Mouse (Mus musculus): ENCODE data around the gene Mien1. TPM values are rescaled to one million over a fixed set of nuclear protein-coding genes. Genes with fewer than 3 reads are reported as not detected.

Mien1 gene
- polyA plus RNA-seq, 1 experiment from 2014 or later, result 276 TPM

- Histone ChIP-seq H3K9ac (ENCODE audit: low read depth, low read length) (no peak overlapping the region), H3K4me1 (ENCODE audit: control insufficient read depth, insufficient read depth, low read depth, low read length) (peaks cover 4% of the 10 kb centered on the region; the same call in 1 of the 2 replicates), H3K9me3 (ENCODE audit: control insufficient read depth, low read length) (no peaks in the 10 kb centered on the region), H3K4me3 (ENCODE audit: low read length) (no peak overlapping the region), H3K4me2 (ENCODE audit: low read length) (no peak overlapping the region), H3K27ac (ENCODE audit: low read depth, low read length) (no peak overlapping the region), H3K27me3 (replicated peaks; ENCODE audit: control insufficient read depth, insufficient read depth, low read length) (peaks cover 23% of the 10 kb centered on the region), H3K36me3 (ENCODE audit: control insufficient read depth, insufficient read depth, low read length) (no peaks in the 10 kb centered on the region)
- no peak for ATAC-seq
- WGBS, result 55% methylated on average over 1 of the region's 1 CpGs
Measured at GRCm38 (mm10) chr11:98445238-98445637, 6.4 kb upstream of the Mien1 start.

GRCm38 (mm10) chr11:98443688-98444087 lies 4.9 kb upstream of the Mien1 start:
- 96% methylated on average over 1 of the region's 1 CpGs for WGBS
- no peaks in the 10 kb centered on the region for H3K36me3 ChIP-seq (ENCODE audit: control insufficient read depth, insufficient read depth, low read length)
- H3K4me3 ChIP-seq (ENCODE audit: low read length), result no peak overlapping the region
- H3K9ac ChIP-seq (ENCODE audit: low read depth, low read length), result no peak overlapping the region
- no peak for ATAC-seq
- peaks cover 4% of the 10 kb centered on the region; the same call in 1 of the 2 replicates for H3K4me1 ChIP-seq (ENCODE audit: control insufficient read depth, insufficient read depth, low read depth, low read length)
- no peaks in the 10 kb centered on the region for H3K9me3 ChIP-seq (ENCODE audit: control insufficient read depth, low read length)
- H3K27ac ChIP-seq (ENCODE audit: low read depth, low read length), result no peak overlapping the region
- H3K4me2 ChIP-seq (ENCODE audit: low read length), result no peak overlapping the region
- peaks cover 23% of the 10 kb centered on the region for H3K27me3 ChIP-seq (replicated peaks; ENCODE audit: control insufficient read depth, insufficient read depth, low read length)

- Histone ChIP-seq H3K4me3 (ENCODE audit: low read length) (no peak overlapping the region), H3K9me3 (ENCODE audit: control insufficient read depth, low read length) (no peaks in the 10 kb centered on the region), H3K4me1 (ENCODE audit: control insufficient read depth, insufficient read depth, low read depth, low read length) (peaks cover 3% of the 10 kb centered on the region), H3K36me3 (ENCODE audit: control insufficient read depth, insufficient read depth, low read length) (no peaks in the 10 kb centered on the region), H3K27me3 (replicated peaks; ENCODE audit: control insufficient read depth, insufficient read depth, low read length) (no peaks in the 10 kb centered on the region), H3K4me2 (ENCODE audit: low read length) (no peak overlapping the region; the same call in 1 of the 2 replicates), H3K27ac (ENCODE audit: low read depth, low read length) (no peak overlapping the region), H3K9ac (ENCODE audit: low read depth, low read length) (no peak overlapping the region)
- WGBS, result 86% methylated on average over 6 of the region's 6 CpGs
- ATAC-seq, result no peak
Measured at GRCm38 (mm10) chr11:98437441-98437840, 1.4 kb downstream of the Mien1 start.

- no peak overlapping the region for H3K4me2 ChIP-seq (ENCODE audit: low read length)
- 91% methylated on average over 9 of the region's 9 CpGs for WGBS
- H3K4me3 ChIP-seq (ENCODE audit: low read length), result no peak overlapping the region
- H3K4me1 ChIP-seq (ENCODE audit: control insufficient read depth, insufficient read depth, low read depth, low read length), result peaks cover 3% of the 10 kb centered on the region
- ATAC-seq, result no peak
- no peaks in the 10 kb centered on the region for H3K9me3 ChIP-seq (ENCODE audit: control insufficient read depth, low read length)
- no peaks in the 10 kb centered on the region for H3K27me3 ChIP-seq (replicated peaks; ENCODE audit: control insufficient read depth, insufficient read depth, low read length)
- no peaks in the 10 kb centered on the region for H3K36me3 ChIP-seq (ENCODE audit: control insufficient read depth, insufficient read depth, low read length)
- no peak overlapping the region for H3K9ac ChIP-seq (ENCODE audit: low read depth, low read length)
- H3K27ac ChIP-seq (ENCODE audit: low read depth, low read length), result no peak overlapping the region
Measured at GRCm38 (mm10) chr11:98435723-98436122, 3.1 kb downstream of the Mien1 start.

GRCm38 (mm10) chr11:98431743-98432502 lies 6.9 kb downstream of the Mien1 start:
- no peak overlapping the region for H3K27ac ChIP-seq (ENCODE audit: low read depth, low read length)
- H3K9me3 ChIP-seq (ENCODE audit: control insufficient read depth, low read length), result no peaks in the 10 kb centered on the region
- 78% methylated on average over 9 of the region's 9 CpGs for WGBS

GRCm38 (mm10) chr11:98428436-98428835 lies 10.4 kb downstream of the Mien1 start:
- H3K27me3 ChIP-seq (replicated peaks; ENCODE audit: control insufficient read depth, insufficient read depth, low read length), result no peaks in the 10 kb centered on the region
- H3K9me3 ChIP-seq (ENCODE audit: control insufficient read depth, low read length), result no peaks in the 10 kb centered on the region
- WGBS, result 91% methylated on average over 5 of the region's 5 CpGs
- no peak overlapping the region for H3K27ac ChIP-seq (ENCODE audit: low read depth, low read length)
- H3K9ac ChIP-seq (ENCODE audit: low read depth, low read length), result no peak overlapping the region
- no peak overlapping the region for H3K4me2 ChIP-seq (ENCODE audit: low read length)
- no peaks in the 10 kb centered on the region for H3K36me3 ChIP-seq (ENCODE audit: control insufficient read depth, insufficient read depth, low read length)
- no peak for ATAC-seq
- H3K4me1 ChIP-seq (ENCODE audit: control insufficient read depth, insufficient read depth, low read depth, low read length), result no peaks in the 10 kb centered on the region
- no peak overlapping the region for H3K4me3 ChIP-seq (ENCODE audit: low read length)

More at GRCm38 (mm10) chr11:98431743-98432502, 6.9 kb downstream of the Mien1 start:
- no peaks in the 10 kb centered on the region for H3K27me3 ChIP-seq (replicated peaks; ENCODE audit: control insufficient read depth, insufficient read depth, low read length)
- no peak overlapping the region for H3K4me2 ChIP-seq (ENCODE audit: low read length)
- H3K4me1 ChIP-seq (ENCODE audit: control insufficient read depth, insufficient read depth, low read depth, low read length), result no peaks in the 10 kb centered on the region
- H3K36me3 ChIP-seq (ENCODE audit: control insufficient read depth, insufficient read depth, low read length), result no peaks in the 10 kb centered on the region
- no peak overlapping the region for H3K9ac ChIP-seq (ENCODE audit: low read depth, low read length)
- ATAC-seq, result no peak
- no peak overlapping the region for H3K4me3 ChIP-seq (ENCODE audit: low read length)

- no peak for ATAC-seq
- H3K9me3 ChIP-seq (ENCODE audit: control insufficient read depth, low read length), result no peaks in the 10 kb centered on the region
- 95% methylated on average over 7 of the region's 7 CpGs for WGBS
Measured at GRCm38 (mm10) chr11:98426592-98426991, 12.2 kb downstream of the Mien1 start.

GRCm38 (mm10) chr11:98418939-98419547 lies 19.7 kb downstream of the Mien1 start:
- Histone ChIP-seq H3K9ac (ENCODE audit: low read depth, low read length) (no peak overlapping the region), H3K9me3 (ENCODE audit: control insufficient read depth, low read length) (no peaks in the 10 kb centered on the region), H3K27ac (ENCODE audit: low read depth, low read length) (no peak overlapping the region), H3K27me3 (replicated peaks; ENCODE audit: control insufficient read depth, insufficient read depth, low read length) (no peaks in the 10 kb centered on the region), H3K4me2 (ENCODE audit: low read length) (no peak overlapping the region), H3K36me3 (ENCODE audit: control insufficient read depth, insufficient read depth, low read length) (no peaks in the 10 kb centered on the region), H3K4me3 (ENCODE audit: low read length) (no peak overlapping the region), H3K4me1 (ENCODE audit: control insufficient read depth, insufficient read depth, low read depth, low read length) (0 out of 2 replicates have a peak, but pooled peaks cover under 1% of the 10 kb centered on the region)
- ATAC-seq, result no peak
- 77% methylated on average over 10 of the region's 10 CpGs for WGBS

More at GRCm38 (mm10) chr11:98426592-98426991, 12.2 kb downstream of the Mien1 start:
- H3K4me1 ChIP-seq (ENCODE audit: control insufficient read depth, insufficient read depth, low read depth, low read length), result no peaks in the 10 kb centered on the region
- no peak overlapping the region for H3K9ac ChIP-seq (ENCODE audit: low read depth, low read length)
- no peak overlapping the region for H3K27ac ChIP-seq (ENCODE audit: low read depth, low read length)
- H3K4me3 ChIP-seq (ENCODE audit: low read length), result no peak overlapping the region
- H3K27me3 ChIP-seq (replicated peaks; ENCODE audit: control insufficient read depth, insufficient read depth, low read length), result no peaks in the 10 kb centered on the region
- no peak overlapping the region for H3K4me2 ChIP-seq (ENCODE audit: low read length)
- no peaks in the 10 kb centered on the region for H3K36me3 ChIP-seq (ENCODE audit: control insufficient read depth, insufficient read depth, low read length)

- WGBS, result 68% methylated on average over 6 of the region's 6 CpGs
- ATAC-seq, result no peak
- Histone ChIP-seq H3K4me2 (ENCODE audit: low read length) (no peak overlapping the region), H3K27ac (ENCODE audit: low read depth, low read length) (no peak overlapping the region), H3K9me3 (ENCODE audit: control insufficient read depth, low read length) (no peaks in the 10 kb centered on the region), H3K4me1 (ENCODE audit: control insufficient read depth, insufficient read depth, low read depth, low read length) (0 out of 2 replicates have a peak, but pooled peaks cover 5% of the 10 kb centered on the region), H3K4me3 (ENCODE audit: low read length) (no peak overlapping the region), H3K36me3 (ENCODE audit: control insufficient read depth, insufficient read depth, low read length) (no peaks in the 10 kb centered on the region), H3K27me3 (replicated peaks; ENCODE audit: control insufficient read depth, insufficient read depth, low read length) (no peaks in the 10 kb centered on the region), H3K9ac (ENCODE audit: low read depth, low read length) (no peak overlapping the region)
Measured at GRCm38 (mm10) chr11:98418273-98418672, 20.5 kb downstream of the Mien1 start.
